Comparison of ENCODE assay signal across 8 mouse cellular contexts in the genomic region with DNA sequence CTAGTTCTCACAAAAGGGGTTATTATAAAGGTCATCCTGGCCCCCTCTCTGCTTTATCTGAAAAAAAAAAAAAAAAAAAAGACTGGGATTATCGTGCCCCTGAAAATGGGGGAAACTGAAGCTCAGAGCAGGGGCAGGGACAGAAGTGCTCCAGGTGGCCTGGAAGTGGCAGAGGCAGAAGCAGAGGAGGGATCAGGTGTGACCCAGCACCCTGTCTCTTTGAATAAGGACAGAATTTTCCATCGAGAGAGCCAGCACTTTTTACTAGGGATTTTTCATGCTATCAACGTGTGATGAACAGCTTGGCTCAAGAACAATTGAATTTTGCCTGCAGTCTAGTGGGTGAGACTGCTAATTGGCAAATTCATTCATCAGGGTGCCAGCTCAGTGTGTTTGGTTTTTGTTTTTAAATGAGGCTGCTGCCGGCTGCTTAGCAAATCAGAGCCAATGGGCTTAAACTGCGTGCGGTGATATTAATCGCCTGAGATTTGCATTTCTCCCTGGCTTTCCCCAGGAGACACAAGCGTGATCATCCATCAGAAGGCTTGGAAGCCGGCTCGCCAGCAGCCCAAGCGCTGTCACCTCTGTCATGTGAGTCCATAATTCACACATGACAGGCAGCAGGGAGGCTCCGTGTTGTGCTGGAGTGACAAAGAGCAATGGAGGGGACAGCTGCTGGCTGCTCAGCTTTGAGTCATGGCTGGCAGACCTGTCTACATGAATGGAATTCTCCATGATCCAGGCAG. TPM values are rescaled to one million over a fixed set of nuclear protein-coding genes. Genes with fewer than 3 reads are reported as not detected.
DNase-seq lines count a peak whose midpoint lies in the region; ATAC-seq and TF ChIP-seq lines count a peak whose summit lies in the region.

No protein-coding gene starts in this region.

- no peak for TF ChIP-seq POLR2A in myocyte (IDR thresholded peaks at IDR 0.05; ENCODE audit: insufficient read length, low read depth)

- H3K79me2 ChIP-seq in myocyte (ENCODE audit: control insufficient read depth, insufficient read depth), result no peaks in the 10 kb centered on the region

- no peaks in the 10 kb centered on the region for H3K36me3 ChIP-seq in lung, embryonic 14.5 days (ENCODE audit: insufficient read depth)
- no peaks in the 10 kb centered on the region for H3K36me3 ChIP-seq in myocyte (ENCODE audit: control insufficient read depth, insufficient read depth)

- no peaks in the 10 kb centered on the region for H3K27me3 ChIP-seq in lung, embryonic 14.5 days (ENCODE audit: insufficient read depth, low read length)
- no peaks in the 10 kb centered on the region for H3K27me3 ChIP-seq in myocyte (ENCODE audit: control insufficient read depth, insufficient read depth, insufficient read length)

- H3K27ac ChIP-seq in lung, embryonic 14.5 days (ENCODE audit: low read depth), result no peak overlapping the region

- TF ChIP-seq CTCF in lung, embryonic 14.5 days (IDR thresholded peaks at IDR 0.05; ENCODE audit: low read depth), result no peak

- no peaks in the 10 kb centered on the region for H3K9me3 ChIP-seq in lung, embryonic 14.5 days (ENCODE audit: low read depth, low read length)

- H3K9ac ChIP-seq in lung, embryonic 14.5 days, result no peak overlapping the region; the same call in 1 of the 2 replicates

- no peaks in the 10 kb centered on the region for H3K4me1 ChIP-seq in lung, embryonic 14.5 days (ENCODE audit: insufficient read depth)

- no peak for ATAC-seq in lung, embryonic 14.5 days (ENCODE audit: insufficient read depth)
- no peak for ATAC-seq in erythroblast, adult 5-6 weeks (replicated peaks; ENCODE audit: low FRiP score, poor library complexity, severe bottlenecking)

- WGBS in lung, embryonic 14.5 days, result 19% methylated on average over 12 of the region's 12 CpGs

- peak; percentile 31 for DNase-seq in lung, embryonic 14.5 days
- DNase-seq in lung, postnatal 14 days, result no peak
- peak; percentile 32 to 45 for DNase-seq in frontal cortex, postnatal 36 days (ENCODE audit: low spot score in 2 of 2)
- DNase-seq in layer of hippocampus, adult 18-20 months (ENCODE audit: low spot score in 2 of 2), result peak; percentile 80 to 87
- no peak for DNase-seq in urinary bladder, postnatal 36 days (ENCODE audit: low spot score in 2 of 2)
- DNase-seq in heart, adult 11 months, result no peak

- H3K4me3 ChIP-seq in lung, embryonic 14.5 days (ENCODE audit: low read depth, low read length), result no peak overlapping the region
- no peak overlapping the region for H3K4me3 ChIP-seq in myocyte

- H3K4me2 ChIP-seq in lung, embryonic 14.5 days, result no peak overlapping the region
- H3K4me2 ChIP-seq in myocyte (ENCODE audit: low read depth), result peak overlapping the region; percentile 55

- no peak overlapping the region for H3ac ChIP-seq in myocyte (ENCODE audit: control insufficient read depth, insufficient read length)

TF ChIP-seq in myocyte, 11 proteins besides CTCF, POLR2A, EP300 and RAD21:
- TF ChIP-seq MYOG (IDR thresholded peaks at IDR 0.05; ENCODE audit: control insufficient read depth in 1 of 3, insufficient read depth in 1 of 3, insufficient read length in 2 of 3, low read depth in 2 of 3) (peak in 1 of 3 experiments; percentile 88), USF1 (IDR thresholded peaks at IDR 0.05; ENCODE audit: low read depth) (no peak), MYOD1 (IDR thresholded peaks at IDR 0.05; ENCODE audit: control insufficient read depth in 1 of 3, insufficient read length in 2 of 3, low read depth in 2 of 3) (peak; percentile 17 to 91 (median 47)), POLR2AphosphoS2 (IDR thresholded peaks at IDR 0.05; ENCODE audit: insufficient read length, low read depth) (no peak)

RNA-seq across cellular contexts. Expression of a gene that starts 40.4 kb away (rescaled TPM):
- polyA plus RNA-seq in lung, embryonic 14.5 days (2014; fragmentation: Nextera tagmentation; extraction: Ambion mirVana), result 17.3 and 20.7 TPM in 2 replicates
- total RNA-seq in layer of hippocampus, adult 18-20 months (2021), result 10 to 100 TPM; 57.0 to 57.2 TPM
- 22.6 TPM for polyA plus RNA-seq in myocyte (2012; fragmentation: generic; extraction: Trizol)
- total RNA-seq in erythroblast, adult 5-6 weeks (2015; ENCODE audit: low replicate concordance), result 0.96 and 1.0 TPM in 2 replicates
- total RNA-seq in erythroblast, adult 5-6 weeks (2017; ENCODE audit: low replicate concordance), result 0.51 and 1.1 TPM in 2 replicates

Comparison
In these comparisons a context has a peak if more than half of its experiments do, and no peak if none do; other contexts are left out.
1. DNase-seq: peak in lung, embryonic 14.5 days (single experiment), frontal cortex, postnatal 36 days (2 of 2) and layer of hippocampus, adult 18-20 months (2 of 2); none in lung, postnatal 14 days (single experiment), urinary bladder, postnatal 36 days (0 of 2) and heart, adult 11 months (single experiment).
2. RNA of a gene that starts 40.4 kb away (total RNA-seq): 57.0 to 57.2 TPM in layer of hippocampus, adult 18-20 months; 0.51 to 1.1 TPM in erythroblast, adult 5-6 weeks; every median in the first group is over 10 times any median in the second.